Comparison of ENCODE assay signal across 17 mouse cellular contexts in the genomic region with DNA sequence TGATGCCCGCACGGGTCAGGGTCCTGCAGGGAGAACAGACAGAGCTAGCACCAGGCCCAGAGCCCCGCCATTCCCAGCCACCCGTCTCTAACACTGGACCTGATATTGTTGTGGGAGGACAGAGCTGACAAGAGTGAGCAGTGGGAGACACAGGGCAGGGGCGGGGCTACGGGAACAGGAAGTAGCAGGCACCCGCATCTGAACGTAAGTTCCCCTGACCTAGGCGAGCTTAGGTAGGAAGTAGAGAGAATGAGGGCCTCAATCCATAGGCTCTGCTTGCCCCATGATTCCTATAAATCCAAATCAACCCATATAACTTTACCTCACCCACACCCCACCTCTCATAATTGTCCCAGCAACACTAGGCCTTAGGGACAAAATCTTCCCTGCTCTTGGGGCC. TPM values are rescaled to one million over a fixed set of nuclear protein-coding genes. Genes with fewer than 3 reads are reported as not detected.
A peak's percentile ranks its signal among the peaks of the same experiment; 100 is the strongest.
DNase-seq lines count a peak whose midpoint lies in the region.
"Had no signal": no experiment of that assay in that cellular context is flagged by ENCODE, and none has a peak within 500 bp of the region (broad histone marks: within the 10 kb centered on the region; RNA-seq: fewer than 3 reads in every experiment).

No protein-coding gene starts in this region.

- DNase-seq in thymus, postnatal 0 days (ENCODE audit: low spot score) = peak; percentile 28
- DNase-seq in thymus, adult 18-20 months = no peak
- peak; percentile 57 for DNase-seq in MEL-GATA-1-ER (ENCODE audit: extremely low read depth, low read depth)
- peak; percentile 22 for DNase-seq in induced T-regulatory cell, adult 2 months (ENCODE audit: low read depth)
- peak; percentile 18 to 30 for DNase-seq in thymus, postnatal 36 days
- no peak for DNase-seq in urinary bladder, postnatal 25 days (ENCODE audit: low spot score)
- DNase-seq in layer of hippocampus, postnatal 25 days (ENCODE audit: extremely low spot score in 1 of 2, low spot score in 1 of 2) = no peak
- DNase-seq in right cerebral cortex, adult 18-20 months = no peak
- DNase-seq: adrenal gland, postnatal 14 days; cerebellum, adult 9-11 months; gastrocnemius, postnatal 14 days; heart, adult 2 months; heart, postnatal 14 days; kidney, adult 18-20 months; lung, adult 2 months; lung, postnatal 14 days; right cerebral cortex, postnatal 4 days had no signal

RNA-seq across cellular contexts. Expression of a gene that starts 38.2 kb away (rescaled TPM):
- polyA plus RNA-seq in thymus, postnatal 0 days (2015; fragmentation: Nextera tagmentation; extraction: Ambion mirVana) = 51.6 and 57.5 TPM in 2 replicates
- total RNA-seq in layer of hippocampus, postnatal 25 days (2021) = 1 to 10 TPM; 2.0 to 2.4 TPM

RNA-seq across cellular contexts. Expression of a gene that starts 44.8 kb away (rescaled TPM):
- polyA plus RNA-seq in thymus, postnatal 0 days (2015; fragmentation: Nextera tagmentation; extraction: Ambion mirVana) = 4.5 and 7.0 TPM in 2 replicates
- total RNA-seq in layer of hippocampus, postnatal 25 days (2021) = 10 to 100 TPM; 68.5 to 75.8 TPM

Comparison
In these comparisons a context has a peak if more than half of its experiments do, and no peak if none do; other contexts are left out.
1. DNase-seq: peak in thymus, postnatal 0 days (single experiment), MEL-GATA-1-ER (single experiment), induced T-regulatory cell, adult 2 months (single experiment) and thymus, postnatal 36 days (2 of 2); none in thymus, adult 18-20 months (0 of 2), urinary bladder, postnatal 25 days (single experiment), layer of hippocampus, postnatal 25 days (0 of 2) and right cerebral cortex, adult 18-20 months (single experiment).